Mouse (Mus musculus) T-helper 2 cell (primary cell): ENCODE data around the gene BC061212.
"Not testable (repeated sequence)": the region's sequence is repeated elsewhere in the genome, so short reads cannot be mapped to it uniquely, and the experiment has no call there.

ENCODE experiments used
- in situ Hi-C: fragments of 300-600 bp; cut with MboI, MseI; formaldehyde crosslinking; loops from one replicate; pipeline ENCODE4 v1.15.1; 2025; ENCODE audit warnings: high pct_unique_total_duplicates

BC061212 gene

DNA sequence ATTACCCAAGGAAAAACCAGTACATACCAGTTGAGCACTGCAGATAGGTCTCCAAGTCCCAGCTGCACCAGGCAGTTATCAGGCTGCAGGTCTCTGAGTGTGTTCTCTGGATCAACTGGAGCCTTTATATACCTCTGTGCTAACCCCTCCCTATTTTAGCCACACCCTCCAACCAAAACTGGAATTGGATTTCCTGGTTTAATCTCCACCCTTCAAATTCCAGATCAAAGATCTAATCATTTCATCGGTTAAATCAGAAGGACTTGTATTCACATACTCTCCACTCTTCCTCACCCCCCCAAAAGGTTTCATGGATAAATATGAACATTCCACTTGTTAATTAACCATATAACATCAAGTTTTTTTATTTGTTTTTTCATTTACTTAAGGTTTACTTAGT lies at the start of gene BC061212:
Gene BC061212 (minus strand): TSS at position 101 of the 400 bp plus-strand sequence.
- in situ Hi-C loops: not testable (repeated sequence)

DNA sequence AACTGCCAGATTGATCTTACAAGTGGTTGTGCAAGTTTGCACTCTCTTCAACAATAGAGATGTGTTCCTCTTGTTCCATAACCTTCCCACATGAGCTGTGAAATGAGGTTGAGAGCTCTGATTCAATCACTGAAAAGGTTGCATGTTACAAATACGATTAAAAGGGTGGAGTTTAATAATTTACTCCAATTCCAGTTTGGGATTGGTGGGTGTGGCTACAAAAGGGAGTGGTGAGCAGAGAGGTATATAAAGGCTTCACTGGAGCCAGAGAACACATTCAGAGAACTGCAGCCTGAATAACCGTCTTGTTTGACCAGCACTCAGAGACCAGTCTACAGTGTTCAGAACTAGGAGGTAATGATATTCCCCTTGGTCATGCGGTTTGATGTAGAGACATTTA lies 5.7 kb upstream of the BC061212 start, which contains the start of gene Gm6351:
Gene Gm6351 (plus strand): TSS at position 301 of the 400 bp plus-strand sequence.
- in situ Hi-C loops: not testable (repeated sequence)
